ENCODE assay signal across 26 mouse cellular contexts in genomic region chr12:34648753-34649152, GRCm38 (mm10).
DNase-seq lines count a peak whose midpoint lies in the region; ATAC-seq and TF ChIP-seq lines count a peak whose summit lies in the region.
"Had no signal": no experiment of that assay in that cellular context is flagged by ENCODE, and none has a peak within 500 bp of the region (broad histone marks: within the 10 kb centered on the region; RNA-seq: fewer than 3 reads in every experiment).

No protein-coding gene starts in this region.

- H3K4me2 ChIP-seq in heart, embryonic 11.5 days: no peak overlapping the region
- no peak overlapping the region for H3K4me2 ChIP-seq in midbrain, embryonic 15.5 days
- H3K4me2 ChIP-seq: forebrain, embryonic 13.5 days; heart, embryonic 12.5 days; heart, embryonic 15.5 days; hindbrain, embryonic 13.5 days; intestine, embryonic 15.5 days had no signal

- no peaks in the 10 kb centered on the region for H3K27me3 ChIP-seq in heart, embryonic 11.5 days (ENCODE audit: control insufficient read depth, insufficient read depth, low read length)
- no peaks in the 10 kb centered on the region for H3K27me3 ChIP-seq in limb, embryonic 10.5 days (ENCODE audit: low read depth, poor library complexity, severe bottlenecking)
- no peaks in the 10 kb centered on the region for H3K27me3 ChIP-seq in midbrain, embryonic 15.5 days (replicated peaks)
- H3K27me3 ChIP-seq: forebrain, embryonic 13.5 days; heart, embryonic 12.5 days; heart, embryonic 15.5 days; hindbrain, embryonic 13.5 days; intestine, embryonic 15.5 days had no signal

- DNase-seq in adrenal gland, adult 2 months: peak; percentile 16
- DNase-seq in adrenal gland, adult 18-20 months (ENCODE audit: low spot score in 2 of 2): no peak
- peak; percentile 62 for DNase-seq in heart, adult 11 months
- DNase-seq in ES-E14 (ENCODE audit: low read depth, low spot score): no peak
- DNase-seq in limb, embryonic 10.5 days (ENCODE audit: low spot score): peak; percentile 32
- DNase-seq: B cell, adult 2 months; cerebellum, adult 18-20 months; cerebellum, adult 9-10 months; cerebellum, postnatal 14 days; gastrocnemius, postnatal 10 days; gastrocnemius, postnatal 36 days; heart, postnatal 10 days; heart, postnatal 36 days; kidney, adult 11 months had no signal

- H3K9me3 ChIP-seq in heart, embryonic 11.5 days (replicated peaks; ENCODE audit: control insufficient read depth, low read length): no peaks in the 10 kb centered on the region
- H3K9me3 ChIP-seq in ES-E14 (ENCODE audit: control insufficient read depth, insufficient read depth, low read depth, low read length): no peaks in the 10 kb centered on the region
- H3K9me3 ChIP-seq in limb, embryonic 10.5 days (replicated peaks): no peaks in the 10 kb centered on the region
- H3K9me3 ChIP-seq in midbrain, embryonic 15.5 days: no peaks in the 10 kb centered on the region
- H3K9me3 ChIP-seq: forebrain, embryonic 10.5 days; forebrain, embryonic 13.5 days; heart, embryonic 12.5 days; heart, embryonic 15.5 days; hindbrain, embryonic 10.5 days; hindbrain, embryonic 13.5 days; intestine, embryonic 15.5 days had no signal

- WGBS in heart, embryonic 11.5 days (ENCODE audit: insufficient replicate concordance): 74% methylated on average over 3 of the region's 3 CpGs
- 83% methylated on average over 3 of the region's 3 CpGs for WGBS in limb, embryonic 10.5 days
- WGBS in midbrain, embryonic 15.5 days: 86% methylated on average over 3 of the region's 3 CpGs

- H3K36me3 ChIP-seq in heart, embryonic 11.5 days (ENCODE audit: control insufficient read depth, insufficient read depth, low read length): no peaks in the 10 kb centered on the region
- H3K36me3 ChIP-seq in ES-E14 (ENCODE audit: control insufficient read depth, insufficient read depth, low read length, poor library complexity, severe bottlenecking): no peaks in the 10 kb centered on the region
- H3K36me3 ChIP-seq in limb, embryonic 10.5 days: no peaks in the 10 kb centered on the region
- H3K36me3 ChIP-seq in midbrain, embryonic 15.5 days (replicated peaks): no peaks in the 10 kb centered on the region
- H3K36me3 ChIP-seq: forebrain, embryonic 10.5 days; heart, embryonic 12.5 days; heart, embryonic 15.5 days; hindbrain, embryonic 10.5 days; hindbrain, embryonic 13.5 days; intestine, embryonic 15.5 days had no signal

- H3K27ac ChIP-seq in heart, embryonic 11.5 days (ENCODE audit: low read depth, low read length): no peak overlapping the region
- no peak overlapping the region for H3K27ac ChIP-seq in ES-E14 (ENCODE audit: insufficient read depth, low read depth, low read length, poor library complexity, severe bottlenecking)
- H3K27ac ChIP-seq in limb, embryonic 10.5 days: peak overlapping the region; percentile 72
- H3K27ac ChIP-seq in midbrain, embryonic 15.5 days: no peak overlapping the region
- H3K27ac ChIP-seq: forebrain, embryonic 10.5 days; forebrain, embryonic 13.5 days; heart, embryonic 15.5 days; hindbrain, embryonic 10.5 days; hindbrain, embryonic 13.5 days; intestine, embryonic 15.5 days had no signal

- no peak overlapping the region for H3K4me3 ChIP-seq in heart, embryonic 11.5 days (ENCODE audit: low read depth, low read length)
- H3K4me3 ChIP-seq in ES-E14 (ENCODE audit: insufficient read depth in 1 of 2, low read depth in 1 of 2, low read length in 2 of 2, poor library complexity in 1 of 2, severe bottlenecking in 1 of 2): no peak overlapping the region
- no peak overlapping the region for H3K4me3 ChIP-seq in limb, embryonic 10.5 days
- no peak overlapping the region for H3K4me3 ChIP-seq in midbrain, embryonic 15.5 days
- H3K4me3 ChIP-seq: forebrain, embryonic 10.5 days; forebrain, embryonic 13.5 days; heart, embryonic 12.5 days; heart, embryonic 15.5 days; hindbrain, embryonic 10.5 days; hindbrain, embryonic 13.5 days; intestine, embryonic 15.5 days had no signal

- no peaks in the 10 kb centered on the region for H3K4me1 ChIP-seq in heart, embryonic 11.5 days (ENCODE audit: control insufficient read depth, insufficient read depth, low read length)
- H3K4me1 ChIP-seq in ES-E14 (ENCODE audit: control insufficient read depth in 2 of 2, insufficient read depth in 2 of 2, low read length in 2 of 2, poor library complexity in 1 of 2): no peaks in the 10 kb centered on the region
- peaks cover 30% of the 10 kb centered on the region for H3K4me1 ChIP-seq in limb, embryonic 10.5 days
- H3K4me1 ChIP-seq in midbrain, embryonic 15.5 days: no peaks in the 10 kb centered on the region
- H3K4me1 ChIP-seq: forebrain, embryonic 10.5 days; forebrain, embryonic 13.5 days; heart, embryonic 12.5 days; heart, embryonic 15.5 days; hindbrain, embryonic 13.5 days; intestine, embryonic 15.5 days had no signal

- ATAC-seq in heart, embryonic 11.5 days (replicated peaks; ENCODE audit: insufficient number of reproducible peaks, low FRiP score, low TSS enrichment): no peak
- no peak for ATAC-seq in midbrain, embryonic 15.5 days (replicated peaks)
- ATAC-seq: forebrain, embryonic 13.5 days; forebrain, embryonic 16.5 days; hindbrain, embryonic 16.5 days; intestine, embryonic 15.5 days; Patski had no signal

- H3K9ac ChIP-seq in heart, embryonic 11.5 days (ENCODE audit: low read depth, low read length): no peak overlapping the region
- H3K9ac ChIP-seq in ES-E14 (ENCODE audit: insufficient read depth, low read depth, low read length, poor library complexity, severe bottlenecking): no peak overlapping the region
- no peak overlapping the region for H3K9ac ChIP-seq in midbrain, embryonic 15.5 days
- H3K9ac ChIP-seq: forebrain, embryonic 13.5 days; heart, embryonic 12.5 days; heart, embryonic 15.5 days; hindbrain, embryonic 13.5 days; intestine, embryonic 15.5 days had no signal

- in situ Hi-C loops in ES-E14 (cut with MboI; ENCODE audit: low sequenced_read_pairs in 2 of 2, unreplicated experiment in 2 of 2): no loop called here

TF ChIP-seq in ES-E14, 5 proteins besides CTCF, POLR2A, EP300 and RAD21:
- TF ChIP-seq MAFK (IDR thresholded peaks at IDR 0.05; ENCODE audit: insufficient read depth, low read depth, low read length): peak; percentile 89
- no peak for TF ChIP-seq ZNF384 (IDR thresholded peaks at IDR 0.05; ENCODE audit: low read depth, low read length)
- no peak for TF ChIP-seq ZC3H11A (IDR thresholded peaks at IDR 0.05; ENCODE audit: borderline replicate concordance, low read depth, low read length)
- TF ChIP-seq CHD2 (IDR thresholded peaks at IDR 0.05; ENCODE audit: low read depth, low read length): no peak

Comparison
In these comparisons a context has a peak if more than half of its experiments do, and no peak if none do; other contexts are left out.
1. DNase-seq: peak in adrenal gland, adult 2 months (single experiment), heart, adult 11 months (single experiment) and limb, embryonic 10.5 days (single experiment); none in adrenal gland, adult 18-20 months (0 of 2) and ES-E14 (single experiment).